Mouse (Mus musculus) layer of hippocampus, adult 18-20 months (tissue): Measurements from ENCODE around the gene Cebpb. TPM values are rescaled to one million over a fixed set of nuclear protein-coding genes. Genes with fewer than 3 reads are reported as not detected.
"Not testable (repeated sequence)": the region's sequence is repeated elsewhere in the genome, so short reads cannot be mapped to it uniquely, and the experiment has no call there.

Experiments
- DNase-seq, 2 experiments: peaks; one replicate each; pipeline ENCODE4 v3.0.0; 2022; ENCODE audit warnings: low spot score in 2 of 2
- long read RNA-seq: library from polyadenylated mRNA; stranded (forward); transcript quantifications from one replicate; pipeline ENCODE4 v2.0.0, GENCODE M21; 2021
- total RNA-seq, 2 experiments: library from RNA; stranded (reverse); gene quantifications; 2 replicates each; pipeline ENCODE4 v1.2.3; 2021

Cebpb gene
- 10 to 100 TPM; 41.9 to 43.2 TPM for total RNA-seq
- long read RNA-seq, transcript Cebpb-201 (1 exons, 1,504 nt), result major isoform, 103 of 103 reads
- long read RNA-seq, partial matches to known transcripts, result 0 of 103 reads
- long read RNA-seq, other reads (novel, unspliced or antisense), result 0 of 103 reads

- peak; percentile 79 to 86 for DNase-seq
Observed at GRCm38 (mm10) chr2:167688498-167689451, at the start of gene Cebpb. Cebpb (plus strand) TSS chr2:167688915.

DNA sequence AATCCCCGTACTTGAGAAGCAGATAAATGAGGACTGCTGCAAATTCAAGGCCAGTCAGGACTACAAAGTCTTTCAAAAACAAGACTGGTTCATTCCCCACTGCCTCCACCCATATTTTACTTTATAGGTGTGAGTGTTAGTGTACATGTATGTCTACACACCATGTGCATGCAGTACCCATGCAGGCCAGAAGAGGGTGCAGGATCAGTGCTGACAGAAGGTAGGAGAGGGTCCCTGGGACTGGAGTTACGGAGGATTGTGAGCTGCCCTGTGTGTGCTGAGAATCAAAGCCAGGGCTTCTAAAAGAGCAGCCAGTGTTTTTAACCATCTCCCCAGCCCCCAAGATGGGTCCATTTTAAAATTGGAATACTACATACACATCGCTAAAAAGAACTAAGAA is 48.4 kb upstream of the Cebpb start:
- no peak for DNase-seq

- no peak for DNase-seq
Observed at GRCm38 (mm10) chr2:167641337-167641736, 47.4 kb upstream of the Cebpb start.

DNA sequence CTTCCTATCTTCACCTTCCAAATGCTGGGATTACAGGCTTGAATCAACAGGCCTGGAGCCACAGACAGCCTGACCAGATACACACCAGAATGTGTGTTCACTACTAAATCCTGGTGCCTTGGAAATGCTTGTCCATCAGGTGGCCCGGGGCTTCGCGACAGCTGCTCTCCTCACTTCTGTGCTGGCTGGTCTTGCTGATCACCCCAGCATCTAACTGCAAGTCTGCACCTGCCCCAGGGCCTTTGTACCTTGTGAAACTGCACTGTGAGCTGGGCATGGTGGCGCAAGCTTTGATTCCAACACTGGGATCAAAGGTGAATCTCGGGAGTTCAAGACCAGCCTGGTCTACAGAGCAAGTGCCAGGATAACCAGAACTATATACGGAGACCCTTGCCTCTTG is 46.6 kb upstream of the Cebpb start:
- no peak for DNase-seq

DNA sequence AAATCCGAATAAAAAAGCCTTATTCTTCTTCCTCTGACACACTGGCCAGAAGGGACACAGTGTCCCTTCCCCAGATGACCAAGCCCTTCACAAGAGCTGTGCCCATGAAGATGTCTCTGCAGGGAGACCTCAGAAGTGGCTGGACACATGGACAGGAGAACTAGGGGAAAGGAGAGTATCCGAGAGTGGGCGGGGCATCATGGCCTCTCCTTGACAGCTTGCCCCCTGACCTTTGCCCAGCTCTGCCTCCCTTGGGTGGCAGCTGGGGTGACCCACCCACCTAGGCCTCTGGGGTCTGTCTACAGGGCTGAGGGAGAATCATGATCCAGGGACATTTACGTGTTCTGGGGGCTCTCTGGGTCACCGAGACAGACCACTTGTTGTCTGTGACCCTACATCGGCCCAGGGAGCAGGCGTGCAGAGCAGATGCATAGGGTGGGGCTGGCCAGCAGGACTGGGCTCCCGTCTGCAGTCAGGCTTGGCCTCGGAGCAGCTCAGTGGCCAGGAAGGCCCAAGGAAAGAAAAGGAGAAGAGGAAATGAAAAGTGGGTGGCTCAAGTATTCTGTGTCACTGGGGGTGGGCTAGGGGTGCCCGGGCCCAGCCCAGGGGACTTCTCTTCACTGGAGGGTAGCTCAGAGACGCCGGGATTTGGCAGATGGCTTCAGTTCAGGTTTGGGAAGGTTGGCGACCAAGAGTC is 45.2 kb upstream of the Cebpb start:
- not testable (repeated sequence) for DNase-seq

DNA sequence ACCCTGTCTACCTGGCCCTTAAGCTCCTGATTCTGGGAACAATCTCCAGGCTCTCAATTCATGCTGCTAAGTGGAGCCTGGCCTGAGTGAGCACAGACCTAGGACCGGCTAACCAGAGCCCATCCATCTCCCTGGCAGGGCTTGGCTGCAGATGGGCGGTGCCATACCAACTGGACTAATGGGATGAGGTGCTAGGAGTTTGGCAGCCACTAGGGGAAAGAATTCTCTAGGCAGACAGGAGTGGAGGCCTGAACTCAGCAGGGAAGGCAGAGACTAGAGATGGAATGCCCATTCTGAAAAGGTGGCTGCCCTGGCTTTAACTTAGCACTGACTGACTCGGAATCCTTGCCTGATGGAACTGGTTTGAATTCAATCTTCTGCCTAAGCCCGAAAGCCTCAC is 42.3 kb upstream of the Cebpb start:
- DNase-seq, result no peak

DNA sequence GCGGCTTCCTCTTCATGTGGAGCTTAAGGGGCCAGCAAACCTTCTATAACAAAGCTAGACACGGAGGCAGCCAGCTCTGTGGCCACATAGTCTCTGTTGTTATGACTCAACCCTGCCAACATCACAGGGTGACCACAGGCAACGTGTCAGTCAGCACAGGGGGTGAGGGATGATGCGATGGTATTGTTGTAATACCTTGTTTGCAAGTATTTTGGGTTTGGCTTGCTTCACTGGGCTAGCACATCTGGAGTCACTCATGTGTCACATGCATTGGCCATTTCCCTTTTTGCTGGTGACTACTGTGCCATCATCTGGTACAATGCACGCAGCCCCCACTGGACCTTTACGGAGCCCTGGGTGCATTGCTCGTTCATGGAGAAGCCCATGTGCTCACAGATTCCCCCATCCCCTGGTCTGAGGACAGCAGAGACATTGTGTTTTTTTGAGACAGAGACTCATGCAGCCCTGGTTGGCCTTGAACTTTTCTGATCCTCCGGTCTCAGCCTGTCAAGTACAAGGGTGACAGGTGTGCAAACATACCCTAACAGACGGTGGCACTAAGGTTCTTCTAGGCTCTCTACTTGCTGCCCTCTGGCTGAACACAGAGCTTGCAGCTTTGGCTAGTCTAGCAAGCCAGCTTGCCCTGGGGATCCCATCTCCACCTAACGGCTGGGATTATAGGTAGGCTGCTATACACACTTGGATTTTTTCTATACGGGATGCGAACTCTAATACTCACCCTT is 39.3 kb upstream of the Cebpb start:
- no peak for DNase-seq

- peak in 1 of 2 experiments; percentile 52 for DNase-seq
Observed at GRCm38 (mm10) chr2:167651622-167652021, 37.1 kb upstream of the Cebpb start.

DNA sequence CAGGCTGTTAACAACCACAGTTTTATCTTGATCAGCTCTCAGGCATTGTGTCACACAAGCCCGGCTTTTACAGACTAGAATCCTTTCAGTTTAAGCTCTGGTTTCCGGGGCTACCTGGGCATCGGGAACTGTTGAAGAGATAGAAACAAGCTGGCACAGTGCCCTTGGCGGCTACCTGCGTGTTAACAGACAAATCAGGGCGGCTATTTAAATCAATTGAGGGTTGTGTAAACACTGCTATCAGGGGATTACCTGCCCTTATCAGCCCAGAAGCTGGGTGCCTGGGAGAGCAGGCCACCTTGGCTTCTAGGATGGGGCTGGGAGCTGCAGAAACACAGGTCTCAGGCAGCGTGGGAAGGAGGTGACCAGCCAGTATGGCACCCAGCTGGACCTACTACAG is 36.0 kb upstream of the Cebpb start:
- DNase-seq, result no peak

- no peak for DNase-seq
Observed at GRCm38 (mm10) chr2:167654911-167655600, 33.7 kb upstream of the Cebpb start.

DNA sequence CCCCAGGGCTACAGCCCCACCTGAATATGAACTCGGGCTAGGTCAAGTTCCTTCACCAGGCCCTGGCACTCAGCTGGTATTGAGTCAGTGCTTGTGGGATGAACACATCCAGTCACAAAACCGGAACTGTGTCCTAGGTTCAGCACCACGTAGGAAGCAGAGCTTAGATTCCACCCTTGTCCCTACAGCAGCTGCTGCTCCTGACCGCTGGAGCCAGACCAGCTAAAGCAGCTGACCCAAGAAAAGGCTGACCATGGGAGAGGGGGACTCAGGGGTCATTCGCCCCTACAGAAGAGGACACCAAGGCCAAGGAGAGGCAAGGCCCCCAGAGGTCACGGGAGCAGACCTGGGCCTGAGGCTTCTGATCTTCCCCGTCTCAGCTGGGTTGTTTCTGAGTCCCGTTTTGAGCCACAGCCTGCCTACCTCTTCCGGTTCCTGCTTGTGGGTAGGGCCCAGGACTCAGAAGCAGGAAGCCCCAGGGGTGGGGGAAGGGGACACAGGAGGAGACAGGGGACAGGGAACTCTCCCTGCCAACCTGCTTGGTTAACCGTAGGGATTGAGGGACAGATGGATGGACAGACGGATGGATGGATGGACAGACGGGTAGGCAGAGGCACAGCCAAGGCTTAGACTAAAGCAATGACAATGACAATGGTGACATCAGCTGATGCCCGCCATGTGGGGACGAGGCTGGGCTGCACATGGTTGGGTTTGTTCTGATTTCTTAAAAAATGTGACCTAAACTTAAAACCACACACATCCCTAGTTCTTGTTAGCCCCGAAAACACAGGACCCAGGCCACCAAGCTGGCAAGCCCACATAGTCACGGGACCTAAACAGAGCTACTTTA is 31.9 kb upstream of the Cebpb start:
- peak in 1 of 2 experiments; percentile 24 for DNase-seq

- DNase-seq, result no peak
Observed at GRCm38 (mm10) chr2:167657973-167658372, 30.7 kb upstream of the Cebpb start.

- no peak for DNase-seq
Observed at GRCm38 (mm10) chr2:167658712-167659111, 30.0 kb upstream of the Cebpb start.

DNA sequence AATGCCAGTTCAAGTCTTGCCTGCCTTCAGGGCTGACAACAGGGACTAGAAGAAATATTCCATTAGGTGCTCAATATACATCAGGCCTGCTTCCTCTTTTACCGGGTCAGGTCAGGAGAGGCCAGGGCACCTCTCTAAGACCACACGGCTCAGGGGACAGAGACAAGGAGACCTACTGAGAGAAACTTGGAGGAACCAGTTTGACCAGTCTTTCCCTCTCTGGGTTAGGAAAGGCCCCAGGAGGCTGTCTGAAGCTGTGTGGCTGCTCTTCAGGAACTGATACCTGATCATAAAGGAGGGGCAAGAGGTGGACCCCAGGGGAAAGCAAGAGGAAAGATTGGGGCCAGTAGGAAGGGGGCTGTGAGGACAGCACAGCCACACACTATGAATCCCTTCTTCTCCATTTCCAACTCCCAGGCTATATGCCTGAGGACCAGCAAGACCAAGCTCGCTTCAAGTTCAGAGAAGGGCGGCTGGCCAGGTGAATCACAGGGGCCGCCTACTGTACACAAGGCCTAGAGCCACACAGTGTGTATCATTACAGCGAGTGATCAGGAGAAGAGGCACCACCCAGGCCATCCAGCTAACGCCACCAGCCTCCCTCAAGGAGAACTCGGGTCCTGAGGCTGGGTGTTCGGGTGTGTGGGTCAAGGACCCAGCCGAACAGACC is 29.4 kb upstream of the Cebpb start:
- DNase-seq, result no peak

GRCm38 (mm10) chr2:167659847-167660610 is 28.7 kb upstream of the Cebpb start:
- peak in 1 of 2 experiments; percentile 62 for DNase-seq

DNA sequence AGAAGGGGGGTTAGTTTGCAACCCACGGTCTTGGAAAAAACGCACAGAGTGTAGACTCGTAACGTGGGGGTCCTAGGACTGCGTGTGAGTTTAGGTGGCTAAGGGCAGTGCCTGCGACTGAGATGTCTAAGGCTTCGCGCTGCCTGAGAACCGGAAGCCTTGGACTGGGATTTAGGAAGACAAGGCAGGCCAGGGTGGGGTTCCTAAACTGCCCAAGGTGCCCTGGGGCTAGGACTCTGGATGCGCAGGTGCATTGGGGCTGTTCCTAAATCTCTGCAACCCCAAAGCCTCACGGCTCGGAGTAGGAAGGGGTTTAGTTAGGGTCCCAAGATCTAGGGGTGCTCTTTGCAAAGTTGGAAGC is 28.1 kb upstream of the Cebpb start:
- DNase-seq, result no peak

DNA sequence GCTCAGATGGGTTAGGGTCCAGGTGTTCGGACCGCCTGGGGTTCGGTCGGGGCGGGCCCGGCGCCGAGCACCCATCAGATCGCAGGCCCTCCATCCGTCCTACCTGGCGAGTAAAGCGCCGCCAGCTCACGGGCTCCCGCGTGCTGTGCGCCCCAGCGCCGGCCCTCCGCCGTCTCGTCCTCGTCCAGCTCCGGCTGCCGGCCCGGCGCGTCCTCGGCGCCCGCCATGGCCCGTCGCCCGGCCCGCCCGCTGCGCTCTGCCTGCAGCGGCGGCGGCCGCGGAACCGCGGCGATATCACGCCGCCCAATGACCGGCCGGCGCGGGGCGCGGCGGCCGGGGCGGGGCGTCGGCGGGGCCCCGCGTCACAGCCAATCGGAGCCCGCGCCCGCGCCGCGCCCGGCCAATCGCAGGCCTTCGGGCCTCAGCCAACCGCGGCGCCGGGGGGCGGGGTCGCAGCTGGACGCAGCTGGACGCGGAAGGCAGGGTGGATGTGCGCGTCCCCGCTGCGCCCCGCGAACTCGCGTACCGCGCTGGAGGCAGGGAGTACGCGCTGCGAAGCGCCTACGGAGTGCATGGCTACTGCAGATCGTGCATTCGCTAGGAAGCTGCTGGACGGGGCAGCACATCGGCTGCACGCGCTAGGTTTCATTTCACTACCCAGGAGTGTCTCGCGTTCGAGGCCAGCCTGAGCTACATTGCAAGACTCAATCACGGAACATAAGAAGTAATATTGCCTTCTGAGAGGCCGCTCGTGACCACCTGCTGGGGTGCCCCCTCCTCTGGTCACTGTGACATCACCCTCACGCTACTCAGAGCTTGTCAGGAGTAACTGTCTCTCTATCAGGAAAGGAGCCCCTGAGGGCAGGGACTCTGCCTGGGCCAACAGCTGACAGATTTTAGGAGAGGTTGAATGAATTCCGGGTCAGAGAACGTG is 27.2 kb upstream of the Cebpb start, which contains the start of gene Gm20431:
Gene Gm20431 (minus strand): TSS at position 227 of the 934 bp plus-strand sequence.
- DNase-seq, result peak; percentile 91 to 96
